Mouse (Mus musculus) stomach, postnatal 0 days (tissue): ENCODE measurements at regions not wholly inside any gene's neighbourhood (a gene's known extent, or its start where the extent isn't known, plus 50 kb on each side); places are given as distances from the start of the nearest gene placed in this dataset.

Experiments used
- ATAC-seq: fragments of 200-750 bp; cut with Nextera tagmentation; 2 replicates; pipeline ENCODE4 v1.8.0; 2017; ENCODE audit not compliant: low FRiP score, low TSS enrichment
- DNase-seq: peaks from one replicate; pipeline ENCODE4 v3.0.0-alpha.2; 2016; ENCODE audit warnings: low spot score
- H3K27ac ChIP-seq: fragments of 300-500 bp; sonication (generic); replicated peaks from 2 replicates; pipeline ENCODE4 v1.5.1; 2014; ENCODE audit warnings: mild to moderate bottlenecking, control low read depth
- H3K27me3 ChIP-seq: fragments of 300-500 bp; sonication (generic); 2 replicates; pipeline ENCODE4 v1.6.1; 2014; ENCODE audit warnings: low read length; ENCODE audit not compliant: control insufficient read depth, insufficient read depth
- H3K36me3 ChIP-seq: fragments of 300-500 bp; sonication (generic); 2 replicates; pipeline ENCODE4 v1.6.1; 2014; ENCODE audit warnings: low read length, mixed read lengths; ENCODE audit not compliant: control insufficient read depth, insufficient read depth
- H3K4me1 ChIP-seq: fragments of 300-500 bp; sonication (generic); replicated peaks from 2 replicates; pipeline ENCODE4 v1.6.1; 2014; ENCODE audit warnings: antibody characterized with exemption; ENCODE audit not compliant: control insufficient read depth, insufficient read depth
- H3K4me2 ChIP-seq: fragments of 300-500 bp; sonication (generic); replicated peaks from 2 replicates; pipeline ENCODE4 v1.6.1; 2014; ENCODE audit warnings: low read depth, mild to moderate bottlenecking, control low read depth, moderate library complexity
- H3K4me3 ChIP-seq: fragments of 300-500 bp; sonication (generic); 2 replicates; pipeline ENCODE4 v1.5.1; 2014; ENCODE audit warnings: low read depth, low read length, control low read depth
- H3K9ac ChIP-seq: fragments of 300-500 bp; sonication (generic); 2 replicates; pipeline ENCODE4 v1.6.1; 2014; ENCODE audit warnings: mild to moderate bottlenecking, low read length, control low read depth, mixed read lengths
- H3K9me3 ChIP-seq: fragments of 300-500 bp; sonication (generic); 2 replicates; pipeline ENCODE4 v1.6.1; 2016; ENCODE audit warnings: low read length; ENCODE audit not compliant: control insufficient read depth
- CTCF ChIP-seq: IDR thresholded peaks from 2 replicates; pipeline ENCODE4 v1.5.1; 2016; ENCODE audit warnings: antibody characterized with exemption, low read depth, mild to moderate bottlenecking, moderate library complexity
- EP300 ChIP-seq: optimal IDR thresholded peaks from 2 replicates; pipeline ENCODE3; 2016; ENCODE audit warnings: antibody characterized with exemption
- WGBS: fragments of 180-500 bp; shearing (Covaris S2); extraction: QIAGEN DNeasy Blood & Tissue Kit; methylation state at CpG from one replicate; pipeline ENCODE4 v1.1.7; 2014; 5-methylcytosine and 5-hydroxymethylcytosine counted together

DNA sequence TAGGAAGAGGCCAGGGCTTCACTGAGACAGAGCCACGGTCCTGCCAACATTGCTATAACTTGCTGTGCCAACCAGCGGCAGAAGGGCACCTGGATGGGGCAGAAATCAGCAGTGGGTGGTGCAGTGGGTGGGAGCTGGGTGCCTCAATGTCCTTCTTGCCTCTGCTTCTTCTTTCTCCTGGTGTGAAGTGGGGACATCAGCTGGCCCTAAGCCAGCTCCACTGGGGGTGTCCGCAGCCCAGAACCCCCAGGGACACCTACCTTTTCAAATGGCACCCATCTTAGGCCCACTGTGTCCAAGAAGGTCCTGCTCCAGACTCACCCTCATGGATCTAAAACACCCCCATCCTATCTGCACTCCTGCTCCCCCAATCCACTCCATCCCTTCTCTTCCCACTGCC, 49.9 kb upstream of the Otos start:
- H3K9ac ChIP-seq: 0 out of 2 replicates have a peak overlapping the region, but pooled peaks have one; percentile 1
- no peak overlapping the region for H3K27ac ChIP-seq
- TF ChIP-seq CTCF (no peak), EP300 (no peak)
- ATAC-seq (no peak), DNase-seq (no peak)
- no peaks in the 10 kb centered on the region for H3K27me3 ChIP-seq
- 80% methylated on average over 3 of the region's 3 CpGs for WGBS
- no peaks in the 10 kb centered on the region for H3K36me3 ChIP-seq
- peaks cover 6% of the 10 kb centered on the region for H3K4me1 ChIP-seq
- H3K4me2 ChIP-seq: no peak overlapping the region
- no peaks in the 10 kb centered on the region for H3K9me3 ChIP-seq
- H3K4me3 ChIP-seq: no peak overlapping the region
